Mouse (Mus musculus) myocyte (in vitro differentiated cells): ENCODE measurements around the gene Nmral1. TPM values are rescaled to one million over a fixed set of nuclear protein-coding genes. Genes with fewer than 3 reads are reported as not detected.
A peak's percentile ranks its signal among the peaks of the same experiment; 100 is the strongest.
"Not testable (repeated sequence)": the region's sequence is repeated elsewhere in the genome, so short reads cannot be mapped to it uniquely, and the experiment has no call there.

Experiments used
- H3K27me3 ChIP-seq: one replicate; pipeline ENCODE4 v1.6.1; 2011; ENCODE audit not compliant: control insufficient read depth, insufficient read depth, insufficient read length
- H3K36me3 ChIP-seq: one replicate; pipeline ENCODE4 v1.6.1; 2011; ENCODE audit not compliant: control insufficient read depth, insufficient read depth
- H3K4me2 ChIP-seq: one replicate; pipeline ENCODE4 v1.6.1; 2011; ENCODE audit warnings: low read depth, control low read depth
- H3K4me3 ChIP-seq: one replicate; pipeline ENCODE4 v1.5.1; 2011; ENCODE audit warnings: mild to moderate bottlenecking, control low read depth, moderate library complexity
- H3K79me2 ChIP-seq: one replicate; pipeline ENCODE4 v1.6.1; 2011; ENCODE audit not compliant: control insufficient read depth, insufficient read depth
- H3ac ChIP-seq: one replicate; pipeline ENCODE4 v1.6.1; 2011; ENCODE audit not compliant: control insufficient read depth, insufficient read length
- CEBPB ChIP-seq: IDR thresholded peaks from 2 replicates; pipeline ENCODE4 v1.6.1; 2011; ENCODE audit warnings: mild to moderate bottlenecking, moderate library complexity; ENCODE audit not compliant: poor library complexity, insufficient read depth, severe bottlenecking
- E2F4 ChIP-seq: IDR thresholded peaks from one replicate; pipeline ENCODE4 v1.6.1; 2011; ENCODE audit warnings: mild to moderate bottlenecking, control low read depth, moderate library complexity; ENCODE audit not compliant: insufficient read depth
- MAX ChIP-seq: IDR thresholded peaks from one replicate; pipeline ENCODE4 v1.6.1; 2011; ENCODE audit warnings: low read depth, mild to moderate bottlenecking, control low read depth
- MYOD1 ChIP-seq, 3 experiments: IDR thresholded peaks; one replicate each; pipeline ENCODE4 v1.6.1; 2011; ENCODE audit warnings: control low read depth in 2 of 3, low read depth in 2 of 3, mild to moderate bottlenecking in 2 of 3, moderate library complexity in 1 of 3; ENCODE audit not compliant: insufficient read length in 2 of 3, control insufficient read depth in 1 of 3
- MYOG ChIP-seq, 3 experiments: IDR thresholded peaks; one replicate each; pipeline ENCODE4 v1.6.1; 2011; ENCODE audit warnings: control low read depth in 2 of 3, low read depth in 2 of 3, mild to moderate bottlenecking in 2 of 3; ENCODE audit not compliant: insufficient read length in 2 of 3, control insufficient read depth in 1 of 3, insufficient read depth in 1 of 3
- POLR2A ChIP-seq: IDR thresholded peaks from one replicate; pipeline ENCODE4 v1.6.1; 2011; ENCODE audit warnings: low read depth, mild to moderate bottlenecking, control low read depth, moderate library complexity; ENCODE audit not compliant: insufficient read length
- POLR2AphosphoS2 ChIP-seq: IDR thresholded peaks from one replicate; pipeline ENCODE4 v1.6.1; 2011; ENCODE audit warnings: low read depth, control low read depth; ENCODE audit not compliant: insufficient read length
- REST ChIP-seq: IDR thresholded peaks from one replicate; pipeline ENCODE4 v1.6.1; 2011; ENCODE audit warnings: mild to moderate bottlenecking, control low read depth, moderate library complexity; ENCODE audit not compliant: insufficient read depth, insufficient read length
- SRF ChIP-seq: IDR thresholded peaks from one replicate; pipeline ENCODE4 v1.6.1; 2011; ENCODE audit warnings: low read depth; ENCODE audit not compliant: control insufficient read depth, insufficient read length
- TCF12 ChIP-seq: IDR thresholded peaks from one replicate; pipeline ENCODE4 v1.6.1; 2011; ENCODE audit warnings: mild to moderate bottlenecking, control low read depth; ENCODE audit not compliant: poor library complexity, insufficient read depth, severe bottlenecking
- TCF3 ChIP-seq: IDR thresholded peaks from one replicate; pipeline ENCODE4 v1.6.1; 2011; ENCODE audit warnings: low read depth, control low read depth; ENCODE audit not compliant: insufficient read length
- USF1 ChIP-seq: IDR thresholded peaks from one replicate; pipeline ENCODE4 v1.6.1; 2011; ENCODE audit warnings: low read depth, mild to moderate bottlenecking, control low read depth, moderate library complexity
- polyA plus RNA-seq: library from polyadenylated mRNA; unstranded; fragments of >200 nt; fragmentation: generic; extraction: Trizol; gene quantifications from one replicate; pipeline ENCODE4 v1.2.1, GENCODE M21; 2012; ENCODE audit warnings: missing spikeins

The Nmral1 gene
- polyA plus RNA-seq, 1 experiment, result 13.3 TPM

- Histone ChIP-seq H3K4me3 (peak overlapping the region; percentile 98), H3K4me2 (peak overlapping the region; percentile 86), H3K27me3 (no peaks in the 10 kb centered on the region), H3K36me3 (peaks cover 20% of the 10 kb centered on the region), H3ac (peak overlapping the region; percentile 31), H3K79me2 (peaks cover 26% of the 10 kb centered on the region)
- TF ChIP-seq MAX, result no peak
- no peak for TF ChIP-seq MYOG (IDR thresholded peaks at IDR 0.05; ENCODE audit: control insufficient read depth in 1 of 3, insufficient read depth in 1 of 3, insufficient read length in 2 of 3, low read depth in 2 of 3)
- TF ChIP-seq USF1, result no peak
- no peak for TF ChIP-seq MYOD1 (IDR thresholded peaks at IDR 0.05; ENCODE audit: control insufficient read depth in 1 of 3, insufficient read length in 2 of 3, low read depth in 2 of 3)
- no peak for TF ChIP-seq CEBPB
Observed at GRCm38 (mm10) chr16:4684457-4684791, 34.7 kb downstream of the Nmral1 start.

GRCm38 (mm10) chr16:4683581-4684456 lies 35.3 kb downstream of the Nmral1 start:
- Histone ChIP-seq H3K36me3 (peaks cover 16% of the 10 kb centered on the region), H3ac (peak overlapping the region; percentile 31), H3K4me3 (peak overlapping the region; percentile 98), H3K27me3 (no peaks in the 10 kb centered on the region), H3K4me2 (peak overlapping the region; percentile 87), H3K79me2 (peaks cover 26% of the 10 kb centered on the region)
- TF ChIP-seq MYOD1 (IDR thresholded peaks at IDR 0.05; ENCODE audit: control insufficient read depth in 1 of 3, insufficient read length in 2 of 3, low read depth in 2 of 3), result peak in 1 of 3 experiments; percentile 26
- peak; percentile 97 for TF ChIP-seq POLR2AphosphoS2
- no peak for TF ChIP-seq MYOG (IDR thresholded peaks at IDR 0.05; ENCODE audit: control insufficient read depth in 1 of 3, insufficient read depth in 1 of 3, insufficient read length in 2 of 3, low read depth in 2 of 3)
- TF ChIP-seq POLR2A, result peak; percentile 97
- TF ChIP-seq REST, result peak; percentile 32
- no peak for TF ChIP-seq TCF12
- TF ChIP-seq TCF3, result no peak
- TF ChIP-seq USF1, result no peak
- peak; percentile 93; the same call in 1 of the 2 replicates for TF ChIP-seq CEBPB
- TF ChIP-seq E2F4, result no peak
- no peak for TF ChIP-seq MAX
- TF ChIP-seq SRF, result no peak

GRCm38 (mm10) chr16:4683193-4683580 lies 36.0 kb downstream of the Nmral1 start:
- peak overlapping the region; percentile 31 for H3ac ChIP-seq
- H3K79me2 ChIP-seq, result peaks cover 26% of the 10 kb centered on the region
- no peak for TF ChIP-seq E2F4
- TF ChIP-seq REST, result no peak
- no peak for TF ChIP-seq TCF3
- TF ChIP-seq SRF, result no peak
- no peak for TF ChIP-seq USF1
- TF ChIP-seq POLR2A, result no peak
- no peak for TF ChIP-seq MYOG (IDR thresholded peaks at IDR 0.05; ENCODE audit: control insufficient read depth in 1 of 3, insufficient read depth in 1 of 3, insufficient read length in 2 of 3, low read depth in 2 of 3)
- no peak for TF ChIP-seq CEBPB
- TF ChIP-seq TCF12, result no peak
- TF ChIP-seq MYOD1 (IDR thresholded peaks at IDR 0.05; ENCODE audit: control insufficient read depth in 1 of 3, insufficient read length in 2 of 3, low read depth in 2 of 3), result no peak
- TF ChIP-seq MAX, result no peak
- no peak for TF ChIP-seq POLR2AphosphoS2
- peak overlapping the region; percentile 98 for H3K4me3 ChIP-seq
- peak overlapping the region; percentile 87 for H3K4me2 ChIP-seq
- no peaks in the 10 kb centered on the region for H3K27me3 ChIP-seq
- peaks cover 12% of the 10 kb centered on the region for H3K36me3 ChIP-seq

- H3K27me3 ChIP-seq, result no peaks in the 10 kb centered on the region
- H3ac ChIP-seq, result peak overlapping the region; percentile 31
- TF ChIP-seq POLR2AphosphoS2 (no peak), E2F4 (no peak), CEBPB (no peak), POLR2A (no peak), SRF (no peak), TCF3 (no peak), TCF12 (no peak), MYOD1 (IDR thresholded peaks at IDR 0.05; ENCODE audit: control insufficient read depth in 1 of 3, insufficient read length in 2 of 3, low read depth in 2 of 3) (no peak), MYOG (IDR thresholded peaks at IDR 0.05; ENCODE audit: control insufficient read depth in 1 of 3, insufficient read depth in 1 of 3, insufficient read length in 2 of 3, low read depth in 2 of 3) (no peak), USF1 (no peak), MAX (no peak), REST (no peak)
- peaks cover 10% of the 10 kb centered on the region for H3K36me3 ChIP-seq
- H3K4me2 ChIP-seq, result peak overlapping the region; percentile 87
- peaks cover 26% of the 10 kb centered on the region for H3K79me2 ChIP-seq
- H3K4me3 ChIP-seq, result peak overlapping the region; percentile 98
Observed at GRCm38 (mm10) chr16:4682628-4683179, 36.5 kb downstream of the Nmral1 start.

- not testable (repeated sequence) for H3K27me3 ChIP-seq, H3K4me3 ChIP-seq, H3K36me3 ChIP-seq, H3K4me2 ChIP-seq, H3ac ChIP-seq
- H3K79me2 ChIP-seq, result peaks cover 21% of the 10 kb centered on the region
Observed at GRCm38 (mm10) chr16:4680922-4681455, 38.2 kb downstream of the Nmral1 start.
